Mouse (Mus musculus) limb, embryonic 13.5 days (tissue): ENCODE measurements around the gene Tcf12. TPM values are rescaled to one million over a fixed set of nuclear protein-coding genes. Genes with fewer than 3 reads are reported as not detected.

ENCODE experiments used
- ATAC-seq: fragments of 200-750 bp; cut with Nextera tagmentation; 2 replicates; pipeline ENCODE4 v1.8.0; 2017; ENCODE audit warnings: low read depth, moderate number of reproducible peaks, moderate TSS enrichment; ENCODE audit not compliant: low FRiP score
- H3K27ac ChIP-seq: fragments of 300-500 bp; sonication (generic); 2 replicates; pipeline ENCODE4 v1.5.1; 2015; ENCODE audit warnings: inconsistent platforms, mild to moderate bottlenecking, moderate library complexity
- H3K27me3 ChIP-seq: fragments of 300-500 bp; sonication (generic); 2 replicates; pipeline ENCODE4 v1.6.1; 2015; ENCODE audit warnings: mild to moderate bottlenecking, inconsistent platforms
- H3K36me3 ChIP-seq: fragments of 300-500 bp; sonication (generic); 2 replicates; pipeline ENCODE4 v1.6.1; 2015; ENCODE audit warnings: inconsistent platforms, mild to moderate bottlenecking, moderate library complexity
- H3K4me1 ChIP-seq: fragments of 300-500 bp; sonication (generic); 2 replicates; pipeline ENCODE4 v1.6.1; 2015; ENCODE audit warnings: inconsistent platforms
- H3K4me2 ChIP-seq: fragments of 300-500 bp; sonication (generic); replicated peaks from 2 replicates; pipeline ENCODE4 v1.6.1; 2015; ENCODE audit warnings: inconsistent platforms, mild to moderate bottlenecking, moderate library complexity
- H3K4me3 ChIP-seq: fragments of 300-500 bp; sonication (generic); 2 replicates; pipeline ENCODE4 v1.5.1; 2015; ENCODE audit warnings: moderate library complexity, mild to moderate bottlenecking, inconsistent platforms
- H3K9ac ChIP-seq: fragments of 300-500 bp; sonication (generic); 2 replicates; pipeline ENCODE4 v1.6.1; 2015; ENCODE audit warnings: mild to moderate bottlenecking, inconsistent platforms
- H3K9me3 ChIP-seq: fragments of 300-500 bp; sonication (generic); 2 replicates; pipeline ENCODE4 v1.6.1; 2016; ENCODE audit warnings: inconsistent platforms
- WGBS: fragments of 180-500 bp; shearing (Covaris S2); methylation state at CpG from one replicate; pipeline ENCODE4 v1.1.7; 2015; 5-methylcytosine and 5-hydroxymethylcytosine counted together
- microRNA-seq: library from miRNA; unstranded; fragments of <30 nt; microRNA quantifications from one replicate; pipeline ENCODE4, GENCODE M21; 2016
- polyA plus RNA-seq: library from polyadenylated mRNA; unstranded; fragments of >200 nt; fragmentation: Nextera tagmentation; extraction: Ambion mirVana; gene quantifications from 2 replicates; pipeline ENCODE4 v1.2.1, GENCODE M21; 2015

Tcf12 gene
- polyA plus RNA-seq, 1 experiment from 2014 or later: 118 TPM

- Histone ChIP-seq H3K36me3 (no peaks in the 10 kb centered on the region), H3K9me3 (no peaks in the 10 kb centered on the region), H3K4me3 (no peak overlapping the region), H3K4me2 (no peak overlapping the region), H3K27ac (no peak overlapping the region), H3K4me1 (peaks cover 11% of the 10 kb centered on the region), H3K27me3 (no peaks in the 10 kb centered on the region; the same call in none of the 2 replicates), H3K9ac (no peak overlapping the region)
- WGBS: 5% methylated on average over 2 of the region's 2 CpGs
- ATAC-seq: no peak
Measured at GRCm38 (mm10) chr9:71806422-71806805, 305.3 kb downstream of the Tcf12 start.

GRCm38 (mm10) chr9:71805646-71806421, 305.8 kb downstream of the Tcf12 start:
- Histone ChIP-seq H3K27ac (no peak overlapping the region), H3K4me3 (no peak overlapping the region), H3K27me3 (no peaks in the 10 kb centered on the region; the same call in none of the 2 replicates), H3K4me2 (no peak overlapping the region), H3K9me3 (no peaks in the 10 kb centered on the region), H3K4me1 (peaks cover 11% of the 10 kb centered on the region), H3K36me3 (no peaks in the 10 kb centered on the region), H3K9ac (no peak overlapping the region)
- 62% methylated on average over 6 of the region's 6 CpGs for WGBS
- ATAC-seq: no peak

- Histone ChIP-seq H3K9me3 (no peaks in the 10 kb centered on the region), H3K9ac (no peak overlapping the region), H3K4me3 (no peak overlapping the region), H3K27ac (no peak overlapping the region), H3K4me1 (peaks cover 11% of the 10 kb centered on the region), H3K27me3 (no peaks in the 10 kb centered on the region; the same call in 1 of the 2 replicates), H3K36me3 (no peaks in the 10 kb centered on the region), H3K4me2 (no peak overlapping the region)
- WGBS: 22% methylated on average over 6 of the region's 6 CpGs
- ATAC-seq: no peak
Measured at GRCm38 (mm10) chr9:71804116-71804515, 307.6 kb downstream of the Tcf12 start.

GRCm38 (mm10) chr9:71803281-71803680, 308.4 kb downstream of the Tcf12 start:
- no peak overlapping the region for H3K27ac ChIP-seq
- no peak overlapping the region for H3K9ac ChIP-seq
- whole genome bisulfite sequencing: 52% methylated on average over 7 of the region's 7 CpGs
- H3K9me3 ChIP-seq: no peaks in the 10 kb centered on the region
- H3K4me2 ChIP-seq: no peak overlapping the region
- no peaks in the 10 kb centered on the region for H3K27me3 ChIP-seq
- H3K36me3 ChIP-seq: no peaks in the 10 kb centered on the region
- no peak for ATAC-seq
- H3K4me1 ChIP-seq: peaks cover 6% of the 10 kb centered on the region
- H3K4me3 ChIP-seq: no peak overlapping the region

GRCm38 (mm10) chr9:71799598-71799997, 312.1 kb downstream of the Tcf12 start:
- H3K9ac ChIP-seq: no peak overlapping the region
- H3K36me3 ChIP-seq: no peaks in the 10 kb centered on the region
- no peak overlapping the region for H3K27ac ChIP-seq
- H3K27me3 ChIP-seq: no peaks in the 10 kb centered on the region
- H3K9me3 ChIP-seq: no peaks in the 10 kb centered on the region
- H3K4me1 ChIP-seq: peaks cover 6% of the 10 kb centered on the region
- no peak overlapping the region for H3K4me2 ChIP-seq
- H3K4me3 ChIP-seq: no peak overlapping the region
- ATAC-seq: no peak
- 88% methylated on average over 5 of the region's 5 CpGs for WGBS

- Histone ChIP-seq H3K36me3 (no peaks in the 10 kb centered on the region), H3K27me3 (no peaks in the 10 kb centered on the region), H3K9me3 (no peaks in the 10 kb centered on the region), H3K27ac (no peak overlapping the region), H3K4me1 (no peaks in the 10 kb centered on the region), H3K9ac (no peak overlapping the region), H3K4me3 (no peak overlapping the region), H3K4me2 (no peak overlapping the region)
- WGBS: 74% methylated on average over 5 of the region's 5 CpGs
- no peak for ATAC-seq
Measured at GRCm38 (mm10) chr9:71798176-71798575, 313.5 kb downstream of the Tcf12 start.

Small RNA genes lying within 50 kb of the gene (microRNA-seq; reads per million reads assigned to microRNA genes)
- gene Gm27450: not detected

Other genes starting within 250 kb of the Tcf12 start
- 47.7 and 52.3 TPM in 2 replicates for gene Zfp280d, start 163.0 kb upstream of the Tcf12 start, polyA plus RNA-seq